Mouse (Mus musculus): ENCODE data around the gene Serinc5. TPM values are rescaled to one million over a fixed set of nuclear protein-coding genes. Genes with fewer than 3 reads are reported as not detected.
A peak's percentile ranks its signal among the peaks of the same experiment; 100 is the strongest.

The Serinc5 gene
- total RNA-seq, 4 experiments from 2014 or later = 67.0 to 71.5 (median 69.2) TPM

DNA sequence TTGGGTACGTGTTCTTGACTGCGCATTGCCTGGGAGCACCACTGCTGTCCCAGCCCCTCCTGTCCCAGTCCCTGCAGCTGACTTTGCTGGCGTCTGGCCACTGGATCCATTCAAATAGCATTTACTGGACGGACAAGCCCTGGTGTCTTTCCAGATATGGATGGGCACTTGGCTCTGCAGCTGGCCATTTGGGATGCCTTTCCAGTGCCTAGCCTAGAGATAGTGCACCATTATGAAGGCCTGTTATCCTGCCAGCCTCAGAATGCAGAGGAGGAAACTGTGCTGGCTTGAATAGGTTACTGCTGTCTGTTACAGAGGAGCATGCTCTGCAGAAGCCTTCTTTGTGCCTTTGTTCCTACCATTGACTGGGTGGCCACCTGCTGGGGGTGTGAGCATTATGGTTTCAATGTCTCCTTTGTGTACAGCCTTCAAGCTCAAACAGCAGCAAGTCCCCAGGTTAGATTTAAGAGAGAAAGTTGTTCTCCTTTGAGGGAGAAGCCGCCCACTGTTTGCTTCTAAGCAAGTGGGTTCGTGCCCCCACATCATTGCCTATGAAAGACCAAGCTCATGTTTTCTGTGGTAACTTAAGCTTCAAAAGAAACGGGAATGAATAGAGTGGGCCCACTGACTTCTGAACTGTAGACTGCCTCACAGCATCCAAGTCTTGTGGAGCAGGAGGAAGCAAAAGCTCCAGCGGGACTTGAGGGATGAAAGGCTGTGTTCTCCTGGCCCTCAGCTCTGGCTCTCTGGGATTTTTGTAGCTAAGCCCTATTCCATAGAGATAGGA is 92.5 kb downstream of the Serinc5 start:
- peak; percentile 46 to 80 for DNase-seq (ENCODE audit: low spot score in 2 of 2)

DNA sequence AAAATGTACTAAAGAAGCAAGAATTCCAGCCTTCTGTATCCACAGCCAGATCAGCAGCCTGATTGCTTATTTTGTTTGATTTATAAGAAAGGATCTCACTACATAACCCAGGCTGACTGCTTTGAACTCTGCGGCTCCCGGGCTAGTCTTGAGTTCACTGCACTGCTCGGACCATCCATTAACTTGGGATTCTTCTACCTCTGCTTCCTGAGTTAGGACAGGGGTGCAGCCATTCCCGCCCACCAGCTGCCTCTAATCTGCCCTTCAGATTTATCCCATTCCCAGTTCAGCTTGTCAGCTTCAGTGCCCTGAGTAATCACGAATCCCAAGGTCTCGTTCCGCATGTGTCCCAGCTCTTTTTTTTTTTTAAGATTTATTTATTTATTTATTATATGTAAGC is 93.3 kb downstream of the Serinc5 start:
- DNase-seq (ENCODE audit: low spot score in 2 of 2) = no peak

DNA sequence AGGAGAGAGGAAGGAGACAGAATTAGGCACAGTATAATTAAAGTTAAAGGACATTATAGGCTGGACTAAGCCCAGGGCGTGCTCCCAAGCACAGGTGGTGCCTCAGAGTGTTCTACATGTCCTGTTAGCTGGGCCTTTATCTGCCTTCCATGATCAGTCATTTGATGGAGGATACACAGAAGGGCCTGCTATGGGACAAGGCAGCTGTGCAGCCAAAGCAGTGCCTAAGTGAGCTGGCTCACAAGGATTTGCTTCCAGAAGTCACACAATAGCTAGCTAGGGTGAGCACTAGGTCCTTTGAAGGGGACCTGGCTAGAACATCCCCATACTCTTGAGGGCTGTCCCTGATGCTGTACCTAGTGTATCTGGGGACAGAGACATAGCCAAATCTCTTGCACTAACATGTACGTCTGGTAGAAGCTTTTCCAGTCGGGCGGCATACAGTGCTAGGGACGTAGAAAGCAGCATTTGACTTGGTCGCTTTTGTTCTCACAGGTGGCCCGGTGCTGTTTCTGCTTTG is 94.2 kb downstream of the Serinc5 start:
- DNase-seq (ENCODE audit: low spot score in 2 of 2) = no peak

DNA sequence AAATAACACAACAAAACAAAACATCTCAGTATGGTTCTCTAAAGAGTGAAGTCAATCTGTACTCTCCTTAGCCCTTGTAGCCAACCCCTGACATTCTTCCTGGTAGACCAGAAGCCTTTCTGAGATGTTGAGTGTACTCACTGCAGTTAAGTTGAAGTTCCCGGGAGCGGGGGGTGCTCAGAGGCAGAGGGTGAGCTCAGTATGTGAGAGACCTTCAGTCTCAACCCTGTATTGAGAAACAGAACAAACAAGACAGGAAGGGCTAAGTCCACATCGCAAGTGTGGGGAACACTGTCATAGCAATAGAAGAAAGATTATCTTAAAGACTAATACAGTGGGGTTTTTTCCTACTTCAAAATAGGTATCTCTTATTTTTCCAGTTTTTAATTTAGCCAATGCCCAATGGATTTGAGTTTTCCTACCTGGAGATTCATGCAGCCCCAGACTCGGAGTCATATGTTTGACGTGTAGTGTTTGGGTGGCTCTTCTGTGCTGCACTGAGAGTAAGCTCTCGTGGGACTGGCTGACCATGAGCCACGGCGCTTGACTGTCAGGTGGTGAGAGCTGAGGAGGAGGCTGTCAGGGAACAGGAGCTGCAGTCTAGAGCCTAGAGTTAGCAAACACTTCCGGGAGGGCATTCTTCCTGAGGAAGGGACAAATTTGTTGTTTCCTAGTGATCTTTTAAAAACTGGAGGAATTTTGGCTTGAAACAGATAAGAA is 95.6 kb downstream of the Serinc5 start:
- DNase-seq (ENCODE audit: low spot score in 2 of 2) = no peak

GRCm38 (mm10) chr13:92707941-92708340 is 97.0 kb downstream of the Serinc5 start:
- no peak for DNase-seq (ENCODE audit: low spot score in 2 of 2)

DNA sequence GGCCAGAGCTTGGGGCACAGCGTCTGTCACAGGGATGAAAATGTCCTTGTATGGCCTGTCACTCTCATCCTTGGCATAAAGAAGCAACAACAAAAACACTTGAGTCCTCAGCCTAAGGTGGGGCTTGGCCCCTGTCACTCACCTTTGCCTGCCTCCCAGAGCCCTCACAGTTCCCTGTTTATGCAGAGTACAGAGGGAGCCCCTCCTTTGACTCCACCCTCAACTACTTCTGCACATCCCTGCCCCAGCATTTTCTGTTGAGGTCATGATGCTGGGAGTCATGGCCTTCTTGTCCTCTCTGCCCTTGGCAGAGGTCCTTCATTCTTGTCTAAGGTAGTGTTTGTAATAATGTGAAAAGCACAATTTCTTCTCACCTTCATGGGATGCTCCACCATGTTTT is 97.6 kb downstream of the Serinc5 start:
- DNase-seq (ENCODE audit: low spot score in 2 of 2) = no peak

DNA sequence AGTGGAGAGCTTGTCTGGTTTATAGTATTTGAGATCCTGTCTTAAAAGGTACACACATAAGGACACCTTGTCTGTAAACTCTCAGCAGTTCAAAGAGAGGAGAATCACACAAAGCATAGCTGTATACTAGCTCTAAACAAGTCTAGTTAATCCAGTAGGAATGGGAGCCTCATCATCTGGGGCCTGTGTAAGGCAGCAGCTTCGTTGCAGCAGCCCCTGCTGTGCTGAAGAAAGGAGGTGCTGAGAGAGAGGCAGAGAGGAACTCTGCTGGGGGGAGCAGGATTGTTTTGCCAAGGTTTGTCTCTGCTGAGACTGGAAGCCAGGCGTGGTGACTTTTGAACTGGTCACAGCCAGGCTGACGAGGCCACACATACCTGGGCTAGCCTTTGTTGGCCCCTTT is 98.6 kb downstream of the Serinc5 start:
- no peak for DNase-seq (ENCODE audit: low spot score in 2 of 2)

DNA sequence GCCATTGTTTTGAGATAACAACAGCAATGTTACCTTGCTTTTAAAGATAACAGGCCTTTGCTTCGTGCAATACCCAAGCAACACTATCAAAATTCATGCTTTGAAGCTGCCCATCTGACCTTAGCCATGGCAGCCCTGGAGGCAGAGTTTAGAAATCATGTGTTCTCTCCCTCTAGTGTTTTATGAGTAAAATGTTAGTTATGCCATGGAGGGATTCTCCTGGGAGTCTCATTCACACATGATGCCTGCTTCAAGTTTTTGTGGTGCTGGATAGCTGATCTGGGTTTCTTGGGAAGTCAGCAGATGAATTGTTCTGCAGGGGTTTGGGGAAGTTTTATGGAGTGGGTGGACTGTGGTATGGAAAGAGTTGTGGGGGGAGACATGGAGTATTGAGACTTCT is 99.5 kb downstream of the Serinc5 start:
- no peak for DNase-seq (ENCODE audit: low spot score in 2 of 2)

DNA sequence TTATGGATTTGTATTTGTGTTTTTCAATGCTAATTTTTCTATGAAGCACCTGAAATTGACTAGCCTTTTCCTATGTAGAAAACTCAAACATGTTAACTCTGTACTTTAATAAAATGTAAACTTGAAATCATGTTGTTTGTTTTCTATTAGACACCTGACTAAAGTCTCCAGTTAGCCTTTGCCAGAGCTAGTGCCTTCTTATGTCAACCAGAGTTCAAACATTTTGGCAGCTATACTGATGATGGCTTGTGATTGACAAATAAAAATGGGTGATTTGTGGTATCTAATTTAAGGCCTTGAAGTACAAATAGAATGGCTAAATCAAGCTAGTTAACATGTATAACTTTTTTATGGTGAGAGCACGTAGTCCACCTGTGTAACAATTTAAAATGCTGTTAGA is 100.9 kb downstream of the Serinc5 start:
- DNase-seq (ENCODE audit: low spot score in 2 of 2) = no peak

GRCm38 (mm10) chr13:92712619-92713018 is 101.7 kb downstream of the Serinc5 start:
- no peak for DNase-seq (ENCODE audit: low spot score in 2 of 2)

DNA sequence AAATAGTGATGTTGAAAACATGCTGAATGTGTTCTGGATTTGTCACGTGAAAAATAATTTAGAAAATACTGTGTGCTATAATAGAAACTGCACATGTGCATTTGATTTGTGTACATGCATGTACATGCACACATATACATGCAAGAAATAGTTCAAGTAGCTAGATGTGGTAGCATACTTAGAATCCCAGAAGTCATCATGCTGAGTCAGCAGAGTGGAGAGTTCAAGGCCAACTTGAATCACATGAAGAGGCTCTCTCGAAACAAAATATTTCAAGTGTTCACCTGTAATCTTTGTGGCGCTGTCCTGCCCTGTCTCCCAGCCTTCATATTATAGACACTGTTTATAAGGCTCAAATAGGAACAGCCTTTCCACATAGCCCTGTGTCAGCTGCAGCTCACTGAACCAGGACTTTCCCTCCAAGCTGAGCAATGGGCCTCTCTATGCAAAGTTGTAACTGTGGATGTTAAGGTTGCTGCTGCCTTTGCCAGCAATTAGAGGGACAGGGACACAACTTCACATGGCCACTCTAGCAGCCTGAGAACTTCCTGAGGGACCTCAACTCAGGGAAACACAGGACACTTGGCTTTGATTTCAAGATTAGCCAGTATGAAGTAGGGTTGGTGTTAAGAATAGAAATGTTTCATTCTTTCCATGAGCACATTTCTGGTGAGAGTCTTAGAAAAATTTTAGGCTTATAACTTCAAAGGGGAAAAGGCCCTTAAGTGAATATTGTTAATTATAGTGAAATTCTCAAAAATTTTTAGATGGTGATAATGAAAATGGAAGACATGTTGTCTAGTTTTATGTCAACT is 107.2 kb downstream of the Serinc5 start:
- DNase-seq (ENCODE audit: low spot score in 2 of 2) = no peak

- no peak for DNase-seq (ENCODE audit: low spot score in 2 of 2)
These were observed 110.1 kb downstream of the Serinc5 start for GRCm38 (mm10) chr13:92721006-92721405.

DNA sequence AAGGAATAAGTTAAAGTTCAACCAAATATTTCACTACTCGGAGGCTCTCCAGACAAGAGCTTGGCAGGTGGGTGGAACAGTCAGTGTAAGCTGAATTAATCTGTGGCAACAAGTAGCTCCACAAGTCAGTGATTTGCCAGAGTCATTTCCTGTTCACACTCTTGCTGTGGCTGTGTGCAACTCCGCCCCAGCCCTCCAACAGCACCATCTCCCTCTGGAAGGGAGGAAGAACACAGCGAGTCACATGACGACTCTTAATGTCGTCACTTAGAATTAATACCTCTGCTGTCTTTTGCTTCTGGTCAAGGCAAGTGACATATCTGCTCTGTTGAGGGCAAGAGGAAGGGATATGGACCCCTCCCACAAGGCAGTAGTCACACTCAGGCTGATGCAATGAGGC is 111.5 kb downstream of the Serinc5 start:
- DNase-seq (ENCODE audit: low spot score in 2 of 2) = no peak

GRCm38 (mm10) chr13:92729811-92730210 is 118.9 kb downstream of the Serinc5 start:
- no peak for DNase-seq (ENCODE audit: low spot score in 2 of 2)

GRCm38 (mm10) chr13:92731811-92732210 is 120.9 kb downstream of the Serinc5 start:
- no peak for DNase-seq (ENCODE audit: low spot score in 2 of 2)

GRCm38 (mm10) chr13:92732836-92733235 is 121.9 kb downstream of the Serinc5 start:
- DNase-seq (ENCODE audit: low spot score in 2 of 2) = no peak

DNA sequence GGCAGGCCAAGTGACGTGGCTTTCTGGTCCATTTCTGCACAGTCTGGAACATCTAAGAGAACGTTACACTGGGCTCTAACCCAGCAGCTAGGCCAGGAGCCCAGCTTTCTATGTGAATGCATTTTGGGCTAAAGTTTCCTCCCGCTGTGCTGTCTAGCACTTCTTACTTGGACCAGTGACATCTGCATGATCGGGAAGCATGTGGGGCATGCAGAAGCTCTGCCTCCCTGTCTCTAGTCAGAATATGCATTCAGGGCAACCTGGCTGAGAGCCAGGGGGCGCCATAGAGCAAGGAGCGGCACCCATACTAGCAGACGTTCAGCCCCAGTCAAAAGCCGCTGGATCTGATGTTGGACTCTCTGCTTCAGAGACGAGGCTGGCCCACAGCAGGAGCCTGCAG is 122.4 kb downstream of the Serinc5 start:
- peak in 1 of 2 experiments; percentile 42 for DNase-seq (ENCODE audit: low spot score in 2 of 2)

DNA sequence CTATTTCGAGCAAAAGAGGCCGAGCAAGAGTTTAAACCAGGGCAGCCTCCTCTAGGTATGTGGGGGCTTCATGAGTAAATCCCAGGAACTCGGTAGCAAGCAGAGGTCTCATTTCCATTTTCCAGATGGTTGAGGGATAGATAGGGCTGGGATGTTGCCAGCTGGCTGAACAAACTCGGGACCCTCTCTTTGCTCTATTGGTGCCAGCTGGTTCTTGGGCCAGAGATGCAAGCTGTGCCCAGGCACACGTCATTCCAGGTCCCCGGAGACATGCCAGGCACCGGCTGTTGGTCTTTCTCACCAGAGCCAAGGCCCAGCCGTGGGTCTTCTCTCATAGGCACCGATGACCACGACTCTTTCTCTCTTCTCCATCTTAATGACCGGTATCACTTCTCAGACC is 122.8 kb downstream of the Serinc5 start:
- DNase-seq (ENCODE audit: low spot score in 2 of 2) = no peak

DNA sequence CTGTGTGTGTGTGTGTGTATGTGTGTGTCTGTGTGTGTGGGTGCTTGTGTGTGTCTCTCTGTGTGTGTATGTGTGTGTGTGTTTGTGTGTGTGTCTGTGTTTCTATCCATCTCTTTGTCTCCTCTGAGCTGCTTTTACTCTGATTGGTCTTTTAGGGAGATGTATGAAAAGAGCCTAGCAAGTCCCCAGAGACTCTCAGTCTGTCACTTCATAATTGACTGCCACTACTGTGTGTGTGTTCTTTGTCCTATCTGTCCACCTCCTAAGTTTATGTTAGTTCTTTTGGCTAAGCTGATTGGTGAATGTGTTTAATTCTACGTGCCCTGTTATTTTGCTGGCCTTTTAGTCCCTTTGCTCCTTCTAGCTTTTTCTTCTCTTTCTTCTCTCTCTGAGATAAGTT is 124.8 kb downstream of the Serinc5 start:
- no peak for DNase-seq (ENCODE audit: low spot score in 2 of 2)

- peak in 1 of 2 experiments; percentile 56 for DNase-seq (ENCODE audit: low spot score in 2 of 2)
These were observed 125.8 kb downstream of the Serinc5 start for GRCm38 (mm10) chr13:92736516-92737300.

DNA sequence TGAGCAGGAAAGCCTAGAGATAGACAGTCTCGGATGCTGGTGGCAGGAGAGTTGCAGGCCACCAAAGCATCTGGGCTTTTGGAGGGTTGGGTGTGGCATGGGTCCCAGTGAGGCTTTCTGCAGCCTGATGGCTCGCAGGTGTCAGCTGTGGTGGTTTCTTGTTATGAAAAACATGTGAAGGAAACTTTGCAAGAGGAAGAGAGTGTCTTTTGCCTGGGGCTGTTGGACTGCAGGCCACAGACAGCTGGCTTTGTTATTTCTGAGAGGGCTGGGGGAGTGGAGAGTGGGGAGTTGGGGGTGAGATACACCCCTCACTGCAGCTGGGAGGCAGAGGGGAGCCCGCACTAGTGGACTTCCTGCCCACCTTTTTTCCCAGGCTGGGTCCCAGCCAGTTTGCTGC is 127.9 kb downstream of the Serinc5 start:
- no peak for DNase-seq (ENCODE audit: low spot score in 2 of 2)
